Mouse (Mus musculus): ENCODE data around the gene Blcap. TPM values are rescaled to one million over a fixed set of nuclear protein-coding genes. Genes with fewer than 3 reads are reported as not detected.

Blcap gene
- total RNA-seq, 2 experiments from 2014 or later = 41.0 to 43.3 TPM

- no peak for DNase-seq (ENCODE audit: low spot score in 2 of 2)
Measured at GRCm38 (mm10) chr2:157522556-157522955, 48.5 kb downstream of the Blcap start.

- DNase-seq (ENCODE audit: low spot score in 2 of 2) = no peak
Measured at GRCm38 (mm10) chr2:157520496-157520895, 50.6 kb downstream of the Blcap start.

GRCm38 (mm10) chr2:157519452-157519851 is 51.6 kb downstream of the Blcap start:
- no peak for DNase-seq (ENCODE audit: low spot score in 2 of 2)

- no peak for DNase-seq (ENCODE audit: low spot score in 2 of 2)
Measured at GRCm38 (mm10) chr2:157518451-157518850, 52.6 kb downstream of the Blcap start.

- no peak for DNase-seq (ENCODE audit: low spot score in 2 of 2)
Measured at GRCm38 (mm10) chr2:157517526-157517925, 53.5 kb downstream of the Blcap start.

- no peak for DNase-seq (ENCODE audit: low spot score in 2 of 2)
Measured at GRCm38 (mm10) chr2:157514353-157514752, 56.7 kb downstream of the Blcap start.

GRCm38 (mm10) chr2:157513737-157514208 is 57.3 kb downstream of the Blcap start:
- no peak for DNase-seq (ENCODE audit: low spot score in 2 of 2)

- DNase-seq (ENCODE audit: low spot score in 2 of 2) = no peak
Measured at GRCm38 (mm10) chr2:157512859-157513258, 58.2 kb downstream of the Blcap start.

- DNase-seq (ENCODE audit: low spot score in 2 of 2) = no peak
Measured at GRCm38 (mm10) chr2:157510031-157510430, 61.0 kb downstream of the Blcap start.

- no peak for DNase-seq (ENCODE audit: low spot score in 2 of 2)
Measured at GRCm38 (mm10) chr2:157509182-157509581, 61.9 kb downstream of the Blcap start.

GRCm38 (mm10) chr2:157506779-157507178 is 64.3 kb downstream of the Blcap start:
- no peak for DNase-seq (ENCODE audit: low spot score in 2 of 2)

Small RNAs within 50 kb of the gene (microRNA-seq; reads per million reads assigned to microRNA genes)
- not detected for gene Gm23134

Other genes starting within 250 kb of the Blcap start
- gene Ghrh, start 223.8 kb downstream of the Blcap start, total RNA-seq (2021) = not detected
- gene Manbal, start 203.7 kb downstream of the Blcap start, total RNA-seq (2021) = 10 to 100 TPM; 32.4 to 32.9 TPM
- gene Src, start 152.8 kb downstream of the Blcap start, total RNA-seq (2021) = 10 to 100 TPM; 13.3 to 13.6 TPM
- gene Nnat, start 11.2 kb downstream of the Blcap start, total RNA-seq (2021) = 10 to 100 TPM; 20.2 to 41.1 TPM
- gene Ctnnbl1, start 166.1 kb upstream of the Blcap start, total RNA-seq (2021) = 10 to 100 TPM; 19.8 to 20.3 TPM